Mouse (Mus musculus) myocyte (in vitro differentiated cells): ENCODE measurements around the gene Rrnad1. TPM values are rescaled to one million over a fixed set of nuclear protein-coding genes. Genes with fewer than 3 reads are reported as not detected.

Experiments used
- H3K27me3 ChIP-seq: one replicate; pipeline ENCODE4 v1.6.1; 2011; ENCODE audit not compliant: control insufficient read depth, insufficient read depth, insufficient read length
- H3K36me3 ChIP-seq: one replicate; pipeline ENCODE4 v1.6.1; 2011; ENCODE audit not compliant: control insufficient read depth, insufficient read depth
- H3K4me2 ChIP-seq: one replicate; pipeline ENCODE4 v1.6.1; 2011; ENCODE audit warnings: low read depth, control low read depth
- H3K4me3 ChIP-seq: one replicate; pipeline ENCODE4 v1.5.1; 2011; ENCODE audit warnings: mild to moderate bottlenecking, control low read depth, moderate library complexity
- H3K79me2 ChIP-seq: one replicate; pipeline ENCODE4 v1.6.1; 2011; ENCODE audit not compliant: control insufficient read depth, insufficient read depth
- H3ac ChIP-seq: one replicate; pipeline ENCODE4 v1.6.1; 2011; ENCODE audit not compliant: control insufficient read depth, insufficient read length
- CEBPB ChIP-seq: IDR thresholded peaks from 2 replicates; pipeline ENCODE4 v1.6.1; 2011; ENCODE audit warnings: mild to moderate bottlenecking, moderate library complexity; ENCODE audit not compliant: poor library complexity, insufficient read depth, severe bottlenecking
- E2F4 ChIP-seq: IDR thresholded peaks from one replicate; pipeline ENCODE4 v1.6.1; 2011; ENCODE audit warnings: mild to moderate bottlenecking, control low read depth, moderate library complexity; ENCODE audit not compliant: insufficient read depth
- MAX ChIP-seq: IDR thresholded peaks from one replicate; pipeline ENCODE4 v1.6.1; 2011; ENCODE audit warnings: low read depth, mild to moderate bottlenecking, control low read depth
- MYOD1 ChIP-seq, 3 experiments: IDR thresholded peaks; one replicate each; pipeline ENCODE4 v1.6.1; 2011; ENCODE audit warnings: control low read depth in 2 of 3, low read depth in 2 of 3, mild to moderate bottlenecking in 2 of 3, moderate library complexity in 1 of 3; ENCODE audit not compliant: insufficient read length in 2 of 3, control insufficient read depth in 1 of 3
- MYOG ChIP-seq, 3 experiments: IDR thresholded peaks; one replicate each; pipeline ENCODE4 v1.6.1; 2011; ENCODE audit warnings: control low read depth in 2 of 3, low read depth in 2 of 3, mild to moderate bottlenecking in 2 of 3; ENCODE audit not compliant: insufficient read length in 2 of 3, control insufficient read depth in 1 of 3, insufficient read depth in 1 of 3
- POLR2A ChIP-seq: IDR thresholded peaks from one replicate; pipeline ENCODE4 v1.6.1; 2011; ENCODE audit warnings: low read depth, mild to moderate bottlenecking, control low read depth, moderate library complexity; ENCODE audit not compliant: insufficient read length
- POLR2AphosphoS2 ChIP-seq: IDR thresholded peaks from one replicate; pipeline ENCODE4 v1.6.1; 2011; ENCODE audit warnings: low read depth, control low read depth; ENCODE audit not compliant: insufficient read length
- REST ChIP-seq: IDR thresholded peaks from one replicate; pipeline ENCODE4 v1.6.1; 2011; ENCODE audit warnings: mild to moderate bottlenecking, control low read depth, moderate library complexity; ENCODE audit not compliant: insufficient read depth, insufficient read length
- SRF ChIP-seq: IDR thresholded peaks from one replicate; pipeline ENCODE4 v1.6.1; 2011; ENCODE audit warnings: low read depth; ENCODE audit not compliant: control insufficient read depth, insufficient read length
- TCF12 ChIP-seq: IDR thresholded peaks from one replicate; pipeline ENCODE4 v1.6.1; 2011; ENCODE audit warnings: mild to moderate bottlenecking, control low read depth; ENCODE audit not compliant: poor library complexity, insufficient read depth, severe bottlenecking
- TCF3 ChIP-seq: IDR thresholded peaks from one replicate; pipeline ENCODE4 v1.6.1; 2011; ENCODE audit warnings: low read depth, control low read depth; ENCODE audit not compliant: insufficient read length
- USF1 ChIP-seq: IDR thresholded peaks from one replicate; pipeline ENCODE4 v1.6.1; 2011; ENCODE audit warnings: low read depth, mild to moderate bottlenecking, control low read depth, moderate library complexity
- polyA plus RNA-seq: library from polyadenylated mRNA; unstranded; fragments of >200 nt; fragmentation: generic; extraction: Trizol; gene quantifications from one replicate; pipeline ENCODE4 v1.2.1, GENCODE M21; 2012; ENCODE audit warnings: missing spikeins

Rrnad1 gene
- 7.0 TPM for polyA plus RNA-seq

- H3K27me3 ChIP-seq = no peaks in the 10 kb centered on the region
- H3K36me3 ChIP-seq = peaks cover 25% of the 10 kb centered on the region
- peaks cover 55% of the 10 kb centered on the region for H3K79me2 ChIP-seq
- TF ChIP-seq CEBPB = no peak
- TF ChIP-seq MYOG (IDR thresholded peaks at IDR 0.05; ENCODE audit: control insufficient read depth in 1 of 3, insufficient read depth in 1 of 3, insufficient read length in 2 of 3, low read depth in 2 of 3) = peak in 2 of 3 experiments; percentile 53 to 64
- peak; percentile 93 for TF ChIP-seq POLR2AphosphoS2
- TF ChIP-seq SRF = peak; percentile 89
- no peak for TF ChIP-seq E2F4
- peak in 1 of 3 experiments; percentile 13 for TF ChIP-seq MYOD1 (IDR thresholded peaks at IDR 0.05; ENCODE audit: control insufficient read depth in 1 of 3, insufficient read length in 2 of 3, low read depth in 2 of 3)
- TF ChIP-seq POLR2A = peak; percentile 79
- TF ChIP-seq MAX = no peak
- H3K4me3 ChIP-seq = peak within 1 kb of the TSS; percentile 96
- H3K4me2 ChIP-seq = peak within 1 kb of the TSS; percentile 100
- H3ac ChIP-seq = peak within 1 kb of the TSS; percentile 79
These were observed at the start of gene Rrnad1, which contains the start of gene Isg20l2 for GRCm38 (mm10) chr3:87930078-87930795. Gene Rrnad1 (minus strand): TSS chr3:87930717. Gene Isg20l2 (plus strand): TSS chr3:87930314.

DNA sequence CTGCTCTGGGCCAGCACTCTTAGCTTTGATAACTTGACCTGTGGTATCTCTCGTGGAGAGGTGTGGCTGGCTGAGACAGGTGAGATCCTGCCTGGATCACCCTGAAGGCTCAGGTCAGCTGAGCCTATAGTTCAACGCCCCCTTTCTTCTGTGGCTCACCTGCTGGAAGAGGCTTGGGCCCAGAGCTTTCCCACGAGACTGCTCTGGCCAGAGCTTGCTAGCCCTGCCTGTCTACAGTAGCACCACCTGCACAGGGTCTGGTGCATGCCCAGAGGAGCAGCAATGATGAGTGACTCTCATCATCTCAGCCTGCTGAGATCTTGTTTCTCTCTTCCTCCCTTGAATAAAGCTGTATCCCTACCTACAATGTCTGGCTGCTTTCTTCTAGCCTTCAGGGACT, 49.6 kb upstream of the Rrnad1 start:
- H3K4me2 ChIP-seq = no peak overlapping the region
- TF ChIP-seq POLR2AphosphoS2 = peak; percentile 73
- no peak for TF ChIP-seq POLR2A
- peaks cover 20% of the 10 kb centered on the region for H3K79me2 ChIP-seq
- H3K27me3 ChIP-seq = no peaks in the 10 kb centered on the region
- H3ac ChIP-seq = no peak overlapping the region
- no peak overlapping the region for H3K4me3 ChIP-seq
- peaks cover 30% of the 10 kb centered on the region for H3K36me3 ChIP-seq

DNA sequence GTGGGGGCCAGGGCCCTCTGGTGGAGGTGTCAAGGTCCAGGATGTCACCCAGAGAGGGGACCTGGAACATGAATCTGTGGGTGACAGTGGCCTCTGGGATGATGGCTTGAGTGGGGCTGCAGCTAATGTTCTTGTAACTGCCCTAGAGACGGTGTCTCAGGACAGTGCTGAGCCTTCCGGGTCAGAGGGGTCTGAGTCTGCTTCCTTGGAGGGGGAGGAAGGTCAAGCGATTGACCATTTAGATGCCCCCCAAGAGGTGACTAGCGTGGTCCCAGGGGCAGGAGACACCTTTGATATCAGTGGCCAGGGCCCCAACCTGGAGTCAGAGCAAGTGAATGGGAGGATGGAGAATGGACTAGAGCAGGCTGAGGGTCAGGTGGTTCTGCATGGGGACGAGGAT, 49.0 kb upstream of the Rrnad1 start:
- Histone ChIP-seq H3K27me3 (no peaks in the 10 kb centered on the region), H3K79me2 (peaks cover 26% of the 10 kb centered on the region), H3ac (no peak overlapping the region), H3K4me3 (no peak overlapping the region), H3K36me3 (peaks cover 35% of the 10 kb centered on the region), H3K4me2 (no peak overlapping the region)
- no peak for TF ChIP-seq REST
- TF ChIP-seq POLR2AphosphoS2 = peak; percentile 60

- no peaks in the 10 kb centered on the region for H3K27me3 ChIP-seq
- H3K79me2 ChIP-seq = peaks cover 57% of the 10 kb centered on the region
- peak overlapping the region; percentile 82 for H3K4me2 ChIP-seq
- peaks cover 44% of the 10 kb centered on the region for H3K36me3 ChIP-seq
- TF ChIP-seq TCF12 (no peak), USF1 (no peak), TCF3 (no peak), POLR2AphosphoS2 (peak; percentile 22), MYOD1 (IDR thresholded peaks at IDR 0.05; ENCODE audit: control insufficient read depth in 1 of 3, insufficient read length in 2 of 3, low read depth in 2 of 3) (peak in 1 of 3 experiments; percentile 0), POLR2A (peak; percentile 1), E2F4 (no peak), CEBPB (no peak), SRF (no peak), MYOG (IDR thresholded peaks at IDR 0.05; ENCODE audit: control insufficient read depth in 1 of 3, insufficient read depth in 1 of 3, insufficient read length in 2 of 3, low read depth in 2 of 3) (peak in 1 of 3 experiments; percentile 18), REST (no peak), MAX (no peak)
- peak overlapping the region; percentile 98 for H3ac ChIP-seq
- H3K4me3 ChIP-seq = peak overlapping the region; percentile 100
These were observed 44.0 kb upstream of the Rrnad1 start for GRCm38 (mm10) chr3:87974381-87974987.

DNA sequence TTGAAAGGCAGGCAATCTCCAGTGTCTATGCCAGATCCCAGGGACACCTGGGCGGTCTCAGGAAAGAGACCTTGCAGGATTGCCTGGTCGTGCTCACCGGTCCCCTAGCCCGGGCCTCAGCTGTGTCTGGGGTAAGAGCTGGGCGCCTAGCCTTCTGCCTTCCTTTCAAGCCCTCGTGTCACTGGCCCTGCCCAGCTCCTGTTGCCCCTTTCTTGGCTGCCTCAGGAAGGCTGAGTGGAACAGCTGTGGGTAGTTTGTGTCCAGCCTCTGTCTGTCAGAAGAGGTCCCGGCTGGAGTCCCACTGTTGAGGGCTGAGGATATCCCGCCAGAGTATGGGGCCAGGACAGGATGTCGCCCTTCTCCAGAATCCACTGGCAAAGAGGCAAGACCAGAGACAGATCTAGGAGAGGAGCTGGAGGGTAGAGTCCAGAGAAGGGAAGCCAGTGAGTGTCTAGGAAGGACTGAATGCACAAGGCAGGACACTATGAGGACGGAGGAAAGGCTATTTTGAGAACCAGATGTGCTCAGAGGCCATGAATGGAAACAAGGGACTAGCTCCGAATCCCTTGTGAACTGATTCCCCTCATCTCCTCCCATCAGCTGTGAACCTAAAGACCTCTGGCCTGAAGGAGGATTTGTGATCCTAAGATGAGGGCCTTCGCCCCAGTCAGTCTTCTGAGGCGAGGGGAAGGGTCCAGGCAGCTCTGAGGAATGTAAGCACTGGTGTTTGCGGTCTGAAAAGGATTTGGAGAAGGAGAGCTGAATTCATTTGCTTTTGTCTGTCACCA, 43.3 kb upstream of the Rrnad1 start:
- Histone ChIP-seq H3K27me3 (no peaks in the 10 kb centered on the region), H3K79me2 (peaks cover 57% of the 10 kb centered on the region), H3ac (peak overlapping the region; percentile 98), H3K36me3 (peaks cover 44% of the 10 kb centered on the region), H3K4me3 (peak overlapping the region; percentile 100), H3K4me2 (peak overlapping the region; percentile 82)
- TF ChIP-seq POLR2AphosphoS2 = peak; percentile 11
- TF ChIP-seq MYOD1 (IDR thresholded peaks at IDR 0.05; ENCODE audit: control insufficient read depth in 1 of 3, insufficient read length in 2 of 3, low read depth in 2 of 3) = peak; percentile 4 to 62 (median 15)
- no peak for TF ChIP-seq USF1
- no peak for TF ChIP-seq SRF
- no peak for TF ChIP-seq TCF3
- peak in 2 of 3 experiments; percentile 42 to 80 for TF ChIP-seq MYOG (IDR thresholded peaks at IDR 0.05; ENCODE audit: control insufficient read depth in 1 of 3, insufficient read depth in 1 of 3, insufficient read length in 2 of 3, low read depth in 2 of 3)
- TF ChIP-seq POLR2A = peak; percentile 19
- TF ChIP-seq REST = no peak
